Mouse (Mus musculus): ENCODE results near the gene Rnf185. TPM values are rescaled to one million over a fixed set of nuclear protein-coding genes. Genes with fewer than 3 reads are reported as not detected.
A peak's percentile ranks its signal among the peaks of the same experiment; 100 is the strongest.

Rnf185 gene
- total RNA-seq, 2 experiments from 2014 or later, result 26.9 to 27.5 TPM

- intact Hi-C loops (cut with DNase I), result loop anchor here (5.0 kb wide), 1 partner anchor 36 kb away; the partner anchor contains the start of gene Limk2
- no peak for DNase-seq (ENCODE audit: low spot score in 2 of 2)
Measured at GRCm38 (mm10) chr11:3371599-3372295, 80.4 kb downstream of the Rnf185 start.

GRCm38 (mm10) chr11:3370928-3371598 is 81.1 kb downstream of the Rnf185 start:
- intact Hi-C loops (cut with DNase I), result loop anchor here (5.0 kb wide), 1 partner anchor 36 kb away; the partner anchor contains the start of gene Limk2

DNA sequence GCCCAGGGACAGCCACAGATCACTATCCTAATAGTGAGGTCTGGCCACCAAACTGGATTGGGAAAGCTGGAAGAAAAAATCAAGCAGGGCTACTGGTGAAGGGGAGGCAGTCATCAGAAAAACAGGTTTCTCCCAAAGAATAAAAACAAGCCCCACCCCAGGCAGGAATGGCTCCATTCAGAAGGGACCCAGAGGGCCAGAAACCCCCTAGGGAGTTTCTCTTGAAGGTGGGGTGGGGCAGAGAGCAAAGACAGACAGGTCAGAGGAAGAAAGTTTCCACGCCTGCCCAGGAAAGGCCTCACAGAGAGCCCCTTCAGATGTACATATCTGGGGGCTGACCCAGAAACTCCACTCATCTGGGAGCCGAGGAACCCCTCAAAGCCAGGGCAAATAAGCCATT is 82.0 kb downstream of the Rnf185 start:
- intact Hi-C loops (cut with DNase I), result loop anchor here (5.0 kb wide), 1 partner anchor 37 kb away; the partner anchor contains the start of gene Limk2
- DNase-seq (ENCODE audit: low spot score in 2 of 2), result no peak

More at GRCm38 (mm10) chr11:3370928-3371598, 81.1 kb downstream of the Rnf185 start:
- DNase-seq (ENCODE audit: low spot score in 2 of 2), result peak; percentile 81 to 85

DNA sequence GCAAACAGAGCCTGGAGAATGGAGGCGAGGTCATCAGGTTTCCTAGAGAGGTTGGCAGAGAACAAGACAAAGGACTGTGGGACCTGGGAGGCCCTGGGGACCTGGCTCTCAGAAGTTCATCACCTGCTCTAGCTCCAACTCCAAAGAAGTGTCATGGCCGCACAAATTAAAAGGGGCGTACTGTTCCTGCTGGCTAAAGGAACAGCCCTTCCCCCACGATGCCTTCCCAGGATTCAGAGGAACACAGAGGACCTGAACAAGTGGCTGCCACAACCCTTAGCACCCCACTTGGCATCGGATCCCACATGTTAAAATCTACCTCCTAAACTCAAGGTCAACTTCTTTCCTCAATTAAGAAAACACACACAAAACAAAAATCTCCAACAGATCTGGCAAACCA is 82.7 kb downstream of the Rnf185 start:
- no peak for DNase-seq (ENCODE audit: low spot score in 2 of 2)
- intact Hi-C loops (cut with DNase I), result no loop called here

- no peak for DNase-seq (ENCODE audit: low spot score in 2 of 2)
- intact Hi-C loops (cut with DNase I), result no loop called here
Measured at GRCm38 (mm10) chr11:3368983-3369382, 83.2 kb downstream of the Rnf185 start.

DNA sequence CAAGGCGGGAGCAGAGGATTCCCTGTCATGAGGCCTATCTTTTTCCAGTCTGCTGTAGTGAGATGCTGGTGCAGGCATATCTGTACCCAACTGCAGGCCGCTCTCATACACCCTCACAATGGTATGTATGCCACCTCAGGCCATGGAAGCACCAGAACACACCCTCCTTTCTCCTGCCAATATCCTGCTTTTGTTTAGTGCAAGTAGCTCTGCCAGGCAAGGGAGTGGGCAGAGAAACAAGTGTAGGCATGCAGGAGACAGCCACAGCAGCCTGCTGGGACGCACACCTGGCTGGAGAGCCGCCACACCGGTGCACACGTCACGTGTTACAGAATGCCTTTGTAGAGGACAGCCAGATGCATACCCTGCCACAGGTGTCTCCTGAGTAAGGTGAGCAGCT is 85.8 kb downstream of the Rnf185 start:
- intact Hi-C loops (cut with DNase I), result no loop called here
- no peak for DNase-seq (ENCODE audit: low spot score in 2 of 2)

Other genes starting within 250 kb of the Rnf185 start
- 10 to 100 TPM; 57.4 to 72.3 TPM for gene Eif4enif1, start 250.0 kb downstream of the Rnf185 start, total RNA-seq (2021)
- gene Drg1, start 185.9 kb downstream of the Rnf185 start, total RNA-seq (2021), result 10 to 100 TPM; 86.5 to 91.1 TPM
- 10 to 100 TPM; 48.3 to 49.2 TPM for gene Patz1, start 163.5 kb downstream of the Rnf185 start, total RNA-seq (2021)
- 10 to 100 TPM; 32.6 to 34.3 TPM for gene Pik3ip1, start 122.0 kb downstream of the Rnf185 start, total RNA-seq (2021)
- gene Limk2, start 43.2 kb downstream of the Rnf185 start, total RNA-seq (2021), result 100 to 1,000 TPM in 1 of 2 experiments, 10 to 100 TPM in 1; 82.9 to 103 TPM
- 1 to 10 TPM; 2.3 to 4.9 TPM for gene Pla2g3, start 35.9 kb upstream of the Rnf185 start, total RNA-seq (2021)
- 10 to 100 TPM; 53.7 to 58.3 TPM for gene Inpp5j, start 52.5 kb upstream of the Rnf185 start, total RNA-seq (2021)
- 100 to 1,000 TPM; 128 to 155 TPM for gene Selenom, start 62.3 kb upstream of the Rnf185 start, total RNA-seq (2021)
- 1 to 10 TPM; 8.2 to 8.9 TPM for gene Smtn, start 88.2 kb upstream of the Rnf185 start, total RNA-seq (2021)
- gene Morc2a, start 196.8 kb upstream of the Rnf185 start, total RNA-seq (2021), result 10 to 100 TPM; 33.4 to 47.0 TPM

All from left cerebral cortex, postnatal 36 days (tissue).